Mouse (Mus musculus): ENCODE results near the gene N4bp2l2.

N4bp2l2 gene

DNA sequence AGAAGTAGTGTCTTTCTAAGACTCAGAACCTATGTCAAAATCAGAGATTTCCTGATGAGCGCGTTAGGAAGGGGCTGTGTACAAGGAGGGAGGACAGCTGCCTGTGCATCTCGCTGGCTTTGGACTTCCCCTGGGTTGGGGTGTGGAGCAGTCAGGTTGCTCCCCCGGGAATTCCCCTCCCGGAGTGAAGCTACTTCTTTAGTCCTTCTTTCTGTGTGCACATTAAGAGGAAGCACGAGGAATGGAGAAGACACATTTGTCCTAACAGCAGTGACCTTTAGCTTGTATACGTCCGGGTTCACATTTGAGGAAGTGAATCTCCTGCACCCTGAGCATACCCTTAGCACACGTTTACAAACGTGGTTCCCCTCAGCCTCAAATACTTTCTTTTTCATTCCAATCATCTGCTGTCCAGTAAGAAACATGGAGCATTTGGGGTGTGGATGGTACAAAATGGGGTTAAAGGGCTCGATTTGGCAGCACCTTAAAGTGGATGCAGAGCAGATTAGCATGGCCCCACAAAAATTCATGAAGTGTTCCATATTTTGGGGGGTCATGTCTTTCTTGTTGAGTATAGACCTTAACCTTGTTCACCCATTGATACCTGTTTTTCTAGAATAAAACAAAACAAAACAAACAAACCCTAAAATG is 70.5 kb downstream of the N4bp2l2 start:
- DNase-seq: no peak

DNA sequence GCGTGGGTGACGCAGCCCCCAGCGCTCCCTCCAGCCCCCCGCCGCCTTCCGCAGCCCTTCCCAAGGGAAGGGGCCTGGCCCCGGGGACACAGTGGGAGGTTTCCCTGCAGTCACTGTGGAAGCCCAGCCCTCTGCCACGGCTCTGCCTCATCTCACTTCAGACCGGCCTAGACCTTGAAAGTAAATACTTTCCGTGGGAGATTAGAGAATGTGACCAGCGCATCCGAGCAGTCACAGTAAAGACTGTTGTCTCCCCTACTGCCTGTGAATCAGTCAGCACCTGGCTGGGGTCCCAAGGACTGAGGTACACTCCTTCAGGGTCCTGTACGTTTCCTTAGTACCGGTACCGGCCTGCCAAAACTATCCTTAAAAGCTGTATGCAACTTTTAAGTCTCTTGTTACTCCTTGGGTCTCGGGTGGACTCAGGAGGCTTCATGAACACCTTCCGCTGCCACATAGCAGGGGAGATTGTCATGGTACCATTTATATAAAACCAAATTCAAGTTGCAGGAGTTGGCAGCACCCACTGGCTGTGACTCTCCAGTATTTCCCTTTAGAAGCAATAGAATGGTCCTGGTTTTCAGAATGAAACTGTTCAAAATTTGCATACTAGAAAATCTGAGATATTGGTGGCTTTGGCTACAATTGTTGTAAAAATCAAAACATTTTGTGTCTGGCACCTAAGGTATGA is 71.2 kb downstream of the N4bp2l2 start:
- DNase-seq: peak in 1 of 2 experiments; percentile 39

DNA sequence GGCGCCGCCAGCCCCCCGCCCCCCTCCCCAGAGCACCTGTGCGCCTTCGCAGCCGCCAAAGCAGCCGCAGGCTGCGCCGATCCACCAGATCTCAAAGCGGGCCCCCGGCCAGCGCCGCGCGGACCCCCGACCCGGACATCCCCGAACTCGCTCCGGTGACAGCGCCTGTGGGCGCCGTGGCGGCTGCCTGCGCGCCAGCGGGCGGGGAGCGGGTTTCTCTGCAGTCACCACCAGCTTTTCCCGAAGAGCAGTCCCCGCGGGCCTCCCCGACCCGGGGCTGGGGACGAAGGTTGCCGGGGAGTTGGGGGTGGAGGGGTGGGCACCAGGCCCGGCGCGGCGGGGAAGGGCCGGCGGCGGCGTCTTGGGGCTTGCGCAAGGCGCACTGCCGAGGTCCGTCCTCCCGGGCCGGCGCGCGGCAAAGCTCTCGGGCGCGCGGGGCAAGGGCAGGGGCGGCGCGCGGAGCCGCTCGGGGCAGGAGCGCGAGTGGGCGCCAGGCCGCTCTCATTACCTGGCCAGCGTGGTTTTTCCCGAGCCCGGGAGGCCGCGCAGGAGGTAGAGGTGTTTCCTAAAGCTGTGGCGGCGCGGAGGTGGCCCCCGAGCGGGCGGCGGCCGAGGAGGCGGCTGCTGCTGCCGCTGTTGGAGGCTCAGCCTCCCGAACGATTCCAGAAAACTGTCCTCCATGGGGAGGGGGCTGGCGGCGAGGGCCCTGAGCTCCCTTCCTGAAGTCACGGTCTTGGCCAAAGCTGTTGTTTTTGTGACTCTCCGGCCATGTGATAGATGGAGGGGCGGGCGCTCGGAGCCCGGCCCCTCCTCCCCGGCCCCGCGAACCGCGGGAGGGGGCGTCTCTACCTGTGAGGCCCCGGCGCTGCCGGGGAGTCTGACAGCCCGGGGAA is 72.0 kb downstream of the N4bp2l2 start:
- DNase-seq: peak; percentile 69 to 76

DNA sequence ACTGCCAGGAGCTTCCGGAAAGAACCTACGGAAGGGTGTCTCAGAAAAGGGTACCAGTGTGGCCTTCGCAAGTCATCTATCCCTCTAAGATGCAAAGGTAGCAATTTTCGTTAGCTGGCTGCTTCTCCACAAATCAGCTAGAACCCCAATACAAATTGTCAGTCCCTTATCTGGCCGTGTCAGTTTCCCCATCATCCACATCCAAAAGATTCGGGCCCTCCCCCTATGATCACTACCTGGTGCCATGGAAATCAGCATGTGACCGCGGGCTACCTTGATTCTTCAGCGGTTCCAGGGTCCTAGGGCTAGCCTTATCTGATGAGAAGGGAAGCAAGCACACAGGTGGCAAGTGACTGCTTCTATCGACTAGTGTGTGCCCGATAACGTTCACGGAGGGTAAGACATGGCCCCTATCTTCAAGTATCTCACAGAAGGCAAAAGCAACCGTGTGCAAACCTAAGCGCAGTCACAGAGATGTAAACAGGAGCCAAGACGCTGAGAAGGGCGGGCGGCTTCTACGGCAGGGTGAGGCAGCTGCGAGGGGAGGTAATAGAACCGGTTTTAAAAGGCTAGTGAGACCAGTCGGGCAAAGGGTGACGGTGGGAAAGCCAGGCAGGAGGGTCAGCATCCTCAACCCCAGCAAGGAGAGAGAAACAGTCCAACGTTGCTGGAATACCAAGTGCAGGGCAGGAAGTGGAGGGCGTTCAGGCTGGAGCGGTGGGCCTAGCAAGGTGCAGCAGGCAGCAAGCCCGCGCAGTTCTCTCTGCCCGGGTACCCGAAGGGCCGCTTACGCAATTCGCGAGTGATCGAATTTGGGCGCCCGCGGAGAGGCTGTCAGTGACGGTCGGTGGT is 72.9 kb downstream of the N4bp2l2 start:
- peak; percentile 66 to 71 for DNase-seq

DNA sequence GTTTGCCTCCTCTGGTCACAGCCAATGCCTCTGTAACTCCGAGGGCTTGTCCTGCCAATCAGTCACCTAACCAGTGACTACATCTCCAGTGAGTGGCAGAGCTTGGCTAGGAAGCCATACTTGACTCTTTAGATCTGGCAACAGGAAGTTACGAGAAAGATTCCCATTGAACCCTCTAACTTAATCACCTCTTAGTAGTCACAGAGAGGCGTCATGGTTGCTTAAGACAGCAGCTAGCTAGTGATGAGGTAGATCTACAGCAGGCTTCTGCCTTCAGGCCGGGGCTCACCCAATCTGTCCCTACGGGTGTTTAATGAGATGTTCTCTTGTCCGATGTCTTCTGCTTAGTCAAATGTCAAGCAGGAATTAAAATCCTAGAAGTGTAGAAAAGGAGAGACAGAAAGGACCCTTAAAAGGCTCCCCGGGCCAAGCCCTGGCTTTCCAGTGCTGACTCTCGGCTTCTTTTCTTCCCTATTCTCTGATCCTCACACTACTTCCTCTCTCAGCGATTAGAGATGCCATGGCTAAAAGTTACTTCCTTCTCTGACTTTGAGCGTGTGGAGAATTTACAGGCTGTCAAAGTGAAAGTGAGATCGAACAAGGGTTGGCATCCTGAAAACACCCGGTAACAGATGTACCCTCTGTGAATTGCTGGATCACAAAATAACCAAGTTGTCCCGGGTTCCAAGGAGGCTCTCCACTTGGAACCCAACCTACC is 73.6 kb downstream of the N4bp2l2 start:
- DNase-seq: no peak

- DNase-seq: no peak
Observed at GRCm38 (mm10) chr5:150589945-150590344, 76.0 kb downstream of the N4bp2l2 start.

GRCm38 (mm10) chr5:150584337-150584729 is 81.7 kb downstream of the N4bp2l2 start:
- no peak for DNase-seq

GRCm38 (mm10) chr5:150583622-150584336 is 82.2 kb downstream of the N4bp2l2 start:
- peak; percentile 28 to 45 for DNase-seq

DNA sequence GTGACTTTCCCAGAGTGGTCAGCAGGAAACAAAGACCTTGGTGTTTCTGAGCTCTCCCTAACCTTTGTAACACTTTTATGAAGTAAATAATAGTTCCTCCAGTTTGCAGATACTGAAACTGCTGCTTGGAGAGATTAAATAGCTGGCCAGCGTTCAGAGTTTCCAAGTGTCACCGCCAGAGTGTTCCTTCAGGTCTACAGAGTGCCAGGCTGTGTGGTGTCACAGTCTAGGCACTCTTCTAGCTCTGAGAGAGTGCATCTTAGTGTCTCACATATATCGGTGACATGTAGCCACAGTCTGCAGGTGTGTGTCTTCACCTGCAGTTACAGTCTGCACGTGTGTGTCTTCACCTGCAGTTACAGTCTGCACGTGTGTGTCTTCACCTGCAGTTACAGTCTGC is 82.8 kb downstream of the N4bp2l2 start:
- no peak for DNase-seq

GRCm38 (mm10) chr5:150581180-150581579 is 84.8 kb downstream of the N4bp2l2 start:
- DNase-seq: no peak

DNA sequence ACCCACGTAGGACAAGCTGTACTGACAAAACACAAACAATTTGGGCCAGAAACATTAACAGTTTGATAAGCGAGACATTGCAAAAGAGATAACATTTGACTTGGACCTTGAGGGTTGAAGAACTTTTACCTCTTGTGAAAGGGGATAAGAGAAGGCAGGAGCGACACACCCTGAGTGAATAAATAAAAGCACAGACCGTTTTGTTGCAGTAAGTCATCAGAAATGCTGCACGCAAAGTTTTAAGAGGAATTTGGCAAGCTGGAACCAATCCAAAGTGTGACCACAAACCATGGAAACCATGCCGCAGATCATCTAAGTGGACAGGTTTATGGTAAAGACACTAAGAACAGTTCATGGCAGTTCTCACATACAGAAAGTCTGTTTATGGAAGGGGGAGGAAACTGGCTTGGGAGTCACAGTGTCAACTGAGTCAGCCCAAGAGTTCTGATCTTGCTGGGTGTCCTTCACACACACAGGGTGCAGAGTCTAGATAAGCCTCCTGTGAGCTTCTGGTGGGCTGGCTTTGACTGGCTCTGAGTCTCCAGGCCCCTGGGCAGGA is 87.3 kb downstream of the N4bp2l2 start:
- no peak for DNase-seq

GRCm38 (mm10) chr5:150576832-150577231 is 89.2 kb downstream of the N4bp2l2 start:
- DNase-seq: no peak

- DNase-seq: no peak
Observed at GRCm38 (mm10) chr5:150574885-150575284, 91.1 kb downstream of the N4bp2l2 start.

- DNase-seq: no peak
Observed at GRCm38 (mm10) chr5:150574403-150574802, 91.6 kb downstream of the N4bp2l2 start.

DNA sequence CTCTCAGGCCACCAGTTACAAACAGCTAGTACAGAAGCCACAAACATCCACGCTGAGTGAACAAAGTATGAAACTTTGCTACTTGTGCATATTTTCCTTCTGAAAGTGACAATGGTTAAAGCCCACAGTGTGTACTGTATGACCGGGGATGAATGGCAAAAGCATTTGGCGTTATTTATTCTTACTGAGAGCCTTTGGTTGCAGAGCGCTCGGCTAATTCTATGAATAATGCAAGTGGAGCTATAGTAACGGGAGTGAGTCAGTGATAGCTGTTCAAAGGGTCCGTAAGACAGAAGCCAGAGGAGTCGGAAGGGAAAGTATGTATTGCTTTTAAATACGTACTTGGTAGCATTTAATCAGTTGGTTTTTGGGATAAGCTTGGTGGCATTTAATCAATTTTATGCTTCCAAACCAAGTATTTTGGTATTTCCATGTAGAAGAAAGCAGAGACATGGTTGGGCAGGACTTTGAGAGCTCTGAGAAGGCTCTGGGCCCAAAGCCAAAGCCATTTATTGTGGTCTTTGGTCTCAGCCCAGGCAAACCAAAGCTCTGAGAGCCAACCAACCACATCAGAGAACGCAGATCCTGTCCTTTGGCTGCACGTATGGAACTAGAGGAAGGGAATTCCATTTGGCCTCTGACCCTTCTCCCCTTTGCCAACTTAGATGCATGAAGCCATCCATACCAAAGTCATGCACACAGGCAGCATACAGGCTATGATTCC is 95.3 kb downstream of the N4bp2l2 start:
- no peak for DNase-seq

DNA sequence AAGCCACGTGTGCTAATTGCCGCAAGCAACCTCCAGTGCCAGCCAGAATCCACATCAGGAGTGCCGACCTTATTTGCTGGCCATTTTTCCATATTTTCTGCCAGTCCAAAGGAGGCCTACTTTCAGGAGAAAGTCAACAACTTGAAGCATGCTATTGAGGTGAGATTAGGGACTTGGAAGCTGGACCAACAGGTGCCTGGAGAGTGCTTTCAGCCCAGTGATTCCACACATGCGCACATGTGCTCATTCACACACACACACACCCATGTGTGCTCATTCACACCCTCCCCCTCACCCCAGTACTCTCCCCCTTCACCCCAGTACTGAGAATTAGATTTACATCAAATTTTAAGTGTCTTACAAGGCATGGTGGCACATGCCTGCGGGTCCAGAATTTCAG is 99.0 kb downstream of the N4bp2l2 start:
- no peak for DNase-seq

- DNase-seq: no peak
Observed at GRCm38 (mm10) chr5:150566226-150566625, 99.8 kb downstream of the N4bp2l2 start.

- DNase-seq: no peak
Observed at GRCm38 (mm10) chr5:150564426-150564825, 101.6 kb downstream of the N4bp2l2 start.

GRCm38 (mm10) chr5:150561783-150562182 is 104.2 kb downstream of the N4bp2l2 start:
- no peak for DNase-seq

- DNase-seq: no peak
Observed at GRCm38 (mm10) chr5:150561376-150561775, 104.6 kb downstream of the N4bp2l2 start.

All from cerebellum, adult 18-20 months (tissue).